Mouse (Mus musculus): ENCODE measurements around the gene Tmco3. TPM values are rescaled to one million over a fixed set of nuclear protein-coding genes. Genes with fewer than 3 reads are reported as not detected.

The Tmco3 gene
- total RNA-seq, 2 experiments from 2014 or later, result 10.5 to 13.0 TPM

- no peak for ATAC-seq (replicated peaks; ENCODE audit: poor library complexity)
Measured at GRCm38 (mm10) chr8:13356681-13357080, 68.7 kb downstream of the Tmco3 start.

GRCm38 (mm10) chr8:13360213-13360612, 72.2 kb downstream of the Tmco3 start:
- ATAC-seq (replicated peaks; ENCODE audit: poor library complexity), result peak; percentile 84

GRCm38 (mm10) chr8:13361865-13362264, 73.9 kb downstream of the Tmco3 start:
- ATAC-seq (replicated peaks; ENCODE audit: poor library complexity), result peak; percentile 74

Other genes starting within 250 kb of the Tmco3 start
- not detected in 2 replicates for gene Proz, start 227.3 kb upstream of the Tmco3 start, total RNA-seq (2015)
- 0.04 TPM in 1 of 2 replicates, not detected in the other for gene Proz, start 227.3 kb upstream of the Tmco3 start, total RNA-seq (2017)
- 18.5 and 20.6 TPM in 2 replicates for gene Pcid2, start 182.7 kb upstream of the Tmco3 start, total RNA-seq (2015)
- 16.5 and 17.1 TPM in 2 replicates for gene Pcid2, start 182.7 kb upstream of the Tmco3 start, total RNA-seq (2017)
- gene Cul4a, start 182.6 kb upstream of the Tmco3 start, total RNA-seq (2015), result 84.2 and 89.0 TPM in 2 replicates
- gene Cul4a, start 182.6 kb upstream of the Tmco3 start, total RNA-seq (2017), result 78.0 and 102 TPM in 2 replicates
- gene Lamp1, start 129.0 kb upstream of the Tmco3 start, total RNA-seq (2015), result 209 and 240 TPM in 2 replicates
- 259 and 273 TPM in 2 replicates for gene Lamp1, start 129.0 kb upstream of the Tmco3 start, total RNA-seq (2017)
- gene Grtp1, start 87.6 kb upstream of the Tmco3 start, total RNA-seq (2015), result 0.71 and 1.0 TPM in 2 replicates
- 0.08 and 0.37 TPM in 2 replicates for gene Grtp1, start 87.6 kb upstream of the Tmco3 start, total RNA-seq (2017)
- gene Adprhl1, start 34.0 kb upstream of the Tmco3 start, total RNA-seq (2015), result not detected in 2 replicates
- gene Adprhl1, start 34.0 kb upstream of the Tmco3 start, total RNA-seq (2017), result not detected in 2 replicates
- gene Dcun1d2, start 59 bp upstream of the Tmco3 start, total RNA-seq (2015), result 13.2 and 16.8 TPM in 2 replicates
- gene Dcun1d2, start 59 bp upstream of the Tmco3 start, total RNA-seq (2017), result 18.9 and 23.2 TPM in 2 replicates
- gene Tfdp1, start 50.6 kb downstream of the Tmco3 start, total RNA-seq (2015), result 315 and 317 TPM in 2 replicates
- 229 and 230 TPM in 2 replicates for gene Tfdp1, start 50.6 kb downstream of the Tmco3 start, total RNA-seq (2017)
- gene Atp4b, start 108.6 kb downstream of the Tmco3 start, total RNA-seq (2015), result 0.32 and 0.73 TPM in 2 replicates
- gene Atp4b, start 108.6 kb downstream of the Tmco3 start, total RNA-seq (2017), result not detected in 2 replicates
- not detected in 2 replicates for gene Grk1, start 116.9 kb downstream of the Tmco3 start, total RNA-seq (2015)
- gene Grk1, start 116.9 kb downstream of the Tmco3 start, total RNA-seq (2017), result 0.07 TPM in 1 of 2 replicates, not detected in the other
- not detected in 2 replicates for gene Tmem255b, start 147.0 kb downstream of the Tmco3 start, total RNA-seq (2015)
- gene Tmem255b, start 147.0 kb downstream of the Tmco3 start, total RNA-seq (2017), result not detected in 2 replicates
- gene Gas6, start 206.3 kb downstream of the Tmco3 start, total RNA-seq (2015), result not detected in 2 replicates
- 0.12 and 0.84 TPM in 2 replicates for gene Gas6, start 206.3 kb downstream of the Tmco3 start, total RNA-seq (2017)

Data from megakaryocyte progenitor cell, adult 5-6 weeks (primary cell).